Mouse (Mus musculus) embryo, embryonic 10.5 days (tissue): ENCODE data around the gene Slc16a8.
A peak's percentile ranks its signal among the peaks of the same experiment; 100 is the strongest.

Source experiments
- DNase-seq: peaks from one replicate; pipeline ENCODE4 v3.0.0-alpha.2; 2015; ENCODE audit warnings: low spot score

Slc16a8 gene

DNA sequence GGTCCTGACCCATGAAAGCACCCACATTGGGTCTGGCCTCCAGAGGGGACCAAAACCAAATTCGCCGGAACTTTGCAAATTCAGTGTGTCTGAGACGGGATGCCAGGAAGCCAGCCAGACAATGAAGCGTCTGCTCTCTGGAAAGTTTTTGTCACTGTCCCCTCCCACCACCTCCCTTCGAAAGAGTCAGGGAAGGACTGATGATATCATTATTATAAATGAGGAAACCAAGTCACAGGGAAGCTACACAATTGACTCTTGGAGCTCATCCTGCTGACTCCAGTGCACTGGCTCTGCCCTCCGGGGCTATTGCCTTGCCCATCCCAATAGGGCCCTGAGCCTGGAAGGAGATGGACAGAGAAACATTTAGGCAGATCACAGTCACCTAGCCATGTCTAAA, 41.0 kb downstream of the Slc16a8 start:
- DNase-seq: no peak

DNA sequence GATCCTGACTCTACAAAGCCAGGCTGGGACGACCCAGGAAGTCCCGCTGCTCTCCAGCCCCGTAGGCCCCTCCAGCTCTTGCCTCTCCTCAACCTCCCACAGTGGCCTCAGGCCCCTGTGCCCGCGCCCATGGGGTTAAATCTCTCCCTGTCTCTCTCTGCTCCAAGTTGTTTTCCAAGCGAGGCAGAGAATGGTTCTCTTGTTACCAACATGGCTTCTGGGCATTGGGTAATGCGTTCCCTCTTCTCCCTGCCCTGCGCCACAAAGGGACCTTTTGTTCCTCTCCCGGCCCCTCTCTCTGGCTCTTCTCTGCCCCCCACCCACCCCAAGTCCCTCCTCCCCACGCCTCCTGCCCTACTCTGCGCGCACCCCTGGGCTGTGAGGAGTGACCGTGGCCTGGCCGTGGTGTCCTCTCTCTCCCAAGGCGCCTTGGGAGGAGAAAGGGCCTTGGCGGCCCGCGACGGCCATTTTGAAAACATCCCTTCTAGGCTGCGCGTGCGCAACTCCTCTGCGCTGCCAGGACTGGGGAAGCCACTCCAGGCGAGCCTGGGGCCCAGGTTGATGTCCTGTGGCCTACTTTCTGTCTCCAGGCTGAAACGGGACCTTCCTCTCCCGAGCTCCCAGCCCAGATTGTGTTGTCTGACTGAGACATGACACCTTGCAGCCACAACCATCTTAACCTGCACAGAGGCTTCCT, 41.7 kb downstream of the Slc16a8 start:
- no peak for DNase-seq

DNA sequence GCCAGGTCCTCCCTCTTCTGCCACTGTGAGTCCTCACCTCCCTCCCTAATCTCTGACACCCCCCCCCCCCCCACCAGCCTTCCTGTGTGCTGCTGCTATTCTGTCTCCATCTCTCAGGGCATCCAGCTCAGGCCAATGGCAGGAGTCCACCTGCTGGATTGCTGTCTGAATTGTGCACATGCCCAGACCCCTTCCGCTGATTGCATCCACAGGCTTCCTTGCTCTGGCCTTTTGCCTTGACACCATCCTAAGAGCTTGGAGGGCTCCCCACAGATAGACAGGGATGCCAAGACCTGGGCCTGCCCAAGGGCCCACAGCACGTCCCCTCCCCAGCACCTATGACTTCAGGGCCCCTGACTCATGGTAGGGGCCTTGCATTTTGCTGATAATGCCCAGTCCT, 44.2 kb downstream of the Slc16a8 start:
- DNase-seq: no peak

- DNase-seq: no peak
Measured at GRCm38 (mm10) chr15:79208758-79209439, 45.7 kb downstream of the Slc16a8 start.

DNA sequence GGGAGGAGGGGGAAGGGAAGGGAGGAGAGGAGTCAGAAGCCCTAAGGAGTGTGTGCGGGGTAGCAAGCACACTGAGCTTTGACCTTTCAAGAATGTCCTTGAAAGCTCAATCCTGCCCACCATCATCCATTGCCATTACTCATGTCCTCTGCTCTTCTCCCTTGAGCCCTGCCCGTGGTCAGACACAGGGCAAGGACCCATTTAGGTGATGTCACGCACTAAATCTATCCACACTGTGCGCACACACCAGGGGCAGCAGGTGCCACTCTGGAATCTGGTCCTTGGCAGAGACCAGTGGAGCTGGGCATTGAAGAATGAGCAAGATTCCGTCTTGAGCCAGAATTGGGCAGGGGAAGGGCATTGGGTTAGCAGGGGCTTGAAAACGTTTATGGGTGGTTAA, 46.4 kb downstream of the Slc16a8 start:
- no peak for DNase-seq

GRCm38 (mm10) chr15:79202575-79202974, 52.0 kb downstream of the Slc16a8 start:
- no peak for DNase-seq

DNA sequence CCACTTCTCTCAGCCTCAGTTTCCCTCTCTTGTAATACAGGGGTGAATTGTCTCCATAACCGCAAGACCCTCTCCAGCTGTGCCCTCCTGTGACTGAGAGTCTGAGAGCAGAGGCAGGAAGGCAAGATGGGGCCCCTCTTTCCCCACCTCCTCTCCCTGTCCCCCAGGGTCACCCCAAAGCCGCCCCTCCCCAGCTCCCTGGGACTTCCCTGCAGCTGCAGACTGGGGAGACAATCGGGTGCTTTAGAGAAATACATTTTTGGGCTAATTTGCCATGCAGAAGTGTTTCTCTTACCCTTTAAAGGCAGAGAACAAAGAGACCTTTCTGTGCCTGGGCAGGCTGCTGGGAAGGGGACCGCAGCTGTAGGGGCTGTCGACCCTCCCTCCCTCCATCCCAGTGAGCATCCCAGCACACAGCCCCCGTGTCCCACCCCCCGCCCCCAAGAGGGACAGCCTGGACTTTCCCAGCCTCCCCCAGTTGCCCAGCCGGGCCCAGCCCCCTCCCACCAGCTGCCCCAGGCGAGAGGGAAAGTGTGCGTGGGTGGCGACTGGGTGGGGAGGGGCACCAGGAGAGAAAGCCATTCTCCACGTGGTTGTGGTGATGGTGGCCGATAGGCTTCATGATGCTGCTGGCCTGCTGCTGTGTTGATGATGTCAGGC, 52.9 kb downstream of the Slc16a8 start:
- peak; percentile 46 for DNase-seq
